Mouse (Mus musculus) layer of hippocampus, postnatal 36 days (tissue): ENCODE measurements at regions not wholly inside any gene's neighbourhood (a gene's known extent, or its start where the extent isn't known, plus 50 kb on each side); places are given as distances from the start of the nearest gene placed in this dataset.
A peak's percentile ranks its signal among the peaks of the same experiment; 100 is the strongest.
"Not testable (repeated sequence)": the region's sequence is repeated elsewhere in the genome, so short reads cannot be mapped to it uniquely, and the experiment has no call there.

Experiments
- DNase-seq, 2 experiments: peaks; one replicate each; pipeline ENCODE4 v3.0.0; 2022

DNA sequence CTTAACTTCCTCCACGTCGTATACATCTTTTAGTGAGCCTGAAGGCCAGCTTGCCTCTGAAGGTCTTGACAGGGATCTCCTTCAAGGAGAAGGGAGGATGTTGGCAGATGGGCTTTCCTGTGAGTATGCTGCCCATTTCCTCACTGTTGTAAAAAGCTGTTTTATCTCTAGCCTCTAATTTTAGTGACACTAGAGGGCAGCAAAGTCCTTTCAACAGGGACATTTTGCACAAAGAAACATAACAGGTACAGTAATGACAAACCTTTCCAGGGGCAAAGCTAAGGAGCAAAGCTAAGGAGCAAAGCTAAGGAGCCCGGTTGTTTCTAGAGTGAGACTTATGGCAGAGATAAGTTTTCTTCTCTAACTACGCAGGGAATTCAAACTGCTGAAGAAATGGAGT lies 59.0 kb upstream of the Kbtbd8 start:
- DNase-seq: peak in 1 of 2 experiments; percentile 12

GRCm38 (mm10) chr6:95056222-95056621 lies 60.8 kb upstream of the Kbtbd8 start:
- no peak for DNase-seq

- no peak for DNase-seq
Measured at GRCm38 (mm10) chr6:95053717-95054382, 63.2 kb upstream of the Kbtbd8 start.

DNA sequence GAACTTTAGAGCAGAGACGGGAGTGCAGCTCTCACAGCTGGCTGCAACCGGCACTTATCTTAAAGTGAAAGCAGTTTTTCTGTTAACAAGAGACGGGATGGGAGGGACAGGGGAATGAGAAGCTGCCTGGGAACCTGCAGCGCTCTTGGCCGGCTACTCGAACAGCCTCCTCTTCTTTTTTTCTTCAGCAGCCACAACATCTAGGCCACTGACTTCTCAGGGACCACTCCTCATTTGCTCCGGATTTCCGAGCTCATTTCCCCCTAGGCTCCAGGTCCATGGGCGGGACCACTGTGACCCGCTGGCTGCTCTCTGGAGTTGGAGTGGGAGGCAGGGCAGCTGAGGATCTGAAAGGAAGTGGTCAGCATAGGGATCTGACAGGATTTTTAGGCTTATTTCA lies 75.7 kb upstream of the Kbtbd8 start:
- DNase-seq: not testable (repeated sequence)

GRCm38 (mm10) chr6:95024239-95024638 lies 92.8 kb upstream of the Kbtbd8 start:
- no peak for DNase-seq

DNA sequence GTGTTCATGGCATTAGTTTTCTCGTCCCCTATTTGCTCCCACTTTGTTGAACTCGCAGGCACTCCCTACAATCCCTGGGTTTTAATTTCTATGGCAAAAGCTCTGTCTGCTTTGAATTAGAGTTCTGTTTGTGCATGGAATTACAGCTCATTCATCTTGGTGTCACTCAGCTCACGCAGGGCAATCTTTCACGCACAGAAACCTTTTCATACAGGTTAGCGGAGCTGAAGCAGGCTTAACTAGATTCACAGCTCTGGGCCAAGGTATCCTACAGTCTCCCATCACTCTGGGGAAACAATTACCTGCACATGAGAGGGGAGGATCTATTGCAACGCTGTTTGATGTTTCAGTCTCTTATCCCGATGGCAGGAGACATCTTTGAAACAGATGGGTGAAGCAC lies 95.3 kb upstream of the Kbtbd8 start:
- DNase-seq: no peak

DNA sequence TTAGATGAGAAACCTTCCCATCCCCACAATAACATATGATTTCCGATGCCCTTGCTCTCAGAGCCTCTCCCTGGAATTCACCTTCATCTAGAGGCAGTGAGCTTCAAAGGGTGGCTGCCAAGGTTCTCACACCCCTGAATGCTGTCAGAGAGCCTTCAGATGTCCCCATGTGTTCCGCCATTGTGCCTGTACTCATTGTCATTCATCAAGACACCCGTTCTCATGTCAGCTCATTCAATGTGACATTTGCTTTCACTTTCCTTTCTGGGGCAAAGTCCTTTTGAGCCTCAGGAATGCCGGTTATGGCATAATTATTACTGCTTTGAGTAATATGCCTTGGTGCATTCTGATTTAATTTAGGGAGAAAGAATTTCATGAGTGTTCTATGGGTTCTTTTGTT lies 99.1 kb upstream of the Kbtbd8 start:
- DNase-seq: no peak

- DNase-seq: no peak
Measured at GRCm38 (mm10) chr6:95017484-95017883, 99.6 kb upstream of the Kbtbd8 start.

DNA sequence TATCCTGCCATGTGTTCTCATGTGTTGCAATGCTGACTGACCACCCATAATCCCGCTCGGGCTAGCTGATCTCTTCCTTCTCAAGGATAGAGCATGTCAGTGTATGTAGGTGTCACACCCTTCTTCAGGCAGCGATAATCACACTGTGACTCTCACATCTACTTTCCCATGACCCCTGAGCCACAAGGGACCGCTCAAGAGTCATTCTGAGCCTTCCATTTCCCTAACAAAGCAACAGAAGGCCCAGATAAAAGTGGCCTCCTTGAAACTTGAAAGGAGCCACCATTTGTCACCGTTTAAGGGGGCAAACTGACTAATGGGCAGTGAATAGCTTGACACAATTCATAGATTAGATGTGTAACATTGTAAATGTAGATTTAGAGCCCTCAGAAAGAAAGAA lies 103.9 kb upstream of the Kbtbd8 start:
- DNase-seq: no peak

GRCm38 (mm10) chr6:95006485-95006884 lies 110.6 kb upstream of the Kbtbd8 start:
- no peak for DNase-seq

DNA sequence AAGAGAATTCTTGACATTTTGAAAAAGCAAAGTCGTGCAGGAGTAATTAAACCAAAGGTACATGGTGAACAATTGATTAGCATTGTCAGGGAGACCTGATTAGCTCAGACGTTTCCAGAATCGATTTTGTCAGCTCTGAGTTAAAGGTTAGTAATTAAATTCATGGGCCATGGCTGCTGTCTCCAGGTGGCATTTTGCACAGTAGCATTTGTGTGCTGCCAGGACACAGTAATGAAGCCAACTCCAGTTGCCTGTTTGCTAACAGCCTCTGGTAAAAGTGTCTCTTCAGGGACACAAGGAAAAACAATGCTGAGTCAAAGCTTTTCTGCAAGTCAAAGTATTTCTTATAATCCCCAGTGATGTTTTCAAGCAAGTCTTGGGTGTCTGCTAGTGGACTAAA lies 113.3 kb upstream of the Kbtbd8 start:
- DNase-seq: no peak

DNA sequence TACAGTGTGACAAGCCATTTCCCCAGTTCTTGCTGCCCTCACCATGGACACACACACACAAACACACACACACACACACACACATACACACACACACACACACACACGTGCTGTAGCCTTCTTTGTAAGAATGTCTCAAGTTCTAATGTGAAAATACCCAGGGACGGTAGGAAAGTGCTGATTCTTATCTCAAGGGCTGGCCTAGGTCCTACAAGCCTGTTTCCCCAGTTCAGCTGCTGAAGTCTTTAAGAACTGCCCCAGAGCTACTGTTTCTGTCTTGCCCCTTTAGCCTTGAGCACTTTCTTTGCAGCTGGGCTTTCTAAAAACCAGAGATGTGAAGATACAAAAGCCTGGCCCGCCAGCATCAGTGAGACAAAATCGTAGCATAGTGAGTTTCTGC lies 117.5 kb upstream of the Kbtbd8 start:
- no peak for DNase-seq

GRCm38 (mm10) chr6:94999002-94999401 lies 118.0 kb upstream of the Kbtbd8 start:
- no peak for DNase-seq

GRCm38 (mm10) chr6:94998371-94998770 lies 118.7 kb upstream of the Kbtbd8 start:
- no peak for DNase-seq

GRCm38 (mm10) chr6:94994376-94994775 lies 122.7 kb upstream of the Kbtbd8 start:
- DNase-seq: no peak

GRCm38 (mm10) chr6:94987427-94987826 lies 129.6 kb upstream of the Kbtbd8 start:
- DNase-seq: no peak

DNA sequence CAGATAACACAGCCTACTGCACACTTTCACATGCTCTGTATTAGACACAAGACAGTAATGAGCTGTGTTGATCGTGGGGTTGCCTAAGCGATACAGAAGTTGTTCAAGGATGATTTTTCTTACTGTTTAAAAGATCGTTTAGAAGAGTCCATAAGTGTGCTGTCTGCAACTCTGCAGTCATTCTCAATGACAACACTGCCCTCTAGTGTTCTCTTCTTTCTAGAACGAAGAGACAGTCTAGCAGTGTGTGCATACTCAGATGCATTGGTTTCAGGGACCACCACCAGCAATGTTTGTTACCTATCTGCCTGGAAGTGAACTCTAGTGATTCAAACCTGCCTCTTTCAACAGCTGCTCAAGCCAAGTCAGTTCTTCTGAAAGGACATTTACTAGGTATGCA lies 130.7 kb upstream of the Kbtbd8 start:
- peak in 1 of 2 experiments; percentile 11 for DNase-seq

- DNase-seq: no peak
Measured at GRCm38 (mm10) chr6:94984411-94984895, 132.6 kb upstream of the Kbtbd8 start.

DNA sequence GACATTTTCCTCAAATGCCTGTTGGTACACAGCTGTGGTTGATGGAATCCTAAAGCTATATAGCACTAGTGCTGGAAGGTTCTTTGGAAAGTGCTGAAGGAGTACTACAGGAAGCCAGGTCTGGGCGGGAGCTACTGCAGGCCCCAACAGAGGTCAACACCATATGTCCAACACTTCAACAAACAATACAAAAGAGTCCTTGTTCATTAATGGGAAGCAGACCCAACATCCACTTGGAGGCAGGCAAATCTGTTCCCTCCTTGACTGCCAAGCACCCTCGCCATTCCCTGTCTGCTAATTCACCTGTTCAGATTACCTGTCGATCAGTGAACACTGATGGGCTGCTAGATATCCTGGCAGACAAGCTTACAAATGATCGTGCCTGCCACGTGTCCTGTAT lies 148.4 kb upstream of the Kbtbd8 start:
- no peak for DNase-seq

- no peak for DNase-seq
Measured at GRCm38 (mm10) chr6:94966962-94967361, 150.1 kb upstream of the Kbtbd8 start.

GRCm38 (mm10) chr6:94963204-94963603 lies 153.8 kb upstream of the Kbtbd8 start:
- no peak for DNase-seq

DNA sequence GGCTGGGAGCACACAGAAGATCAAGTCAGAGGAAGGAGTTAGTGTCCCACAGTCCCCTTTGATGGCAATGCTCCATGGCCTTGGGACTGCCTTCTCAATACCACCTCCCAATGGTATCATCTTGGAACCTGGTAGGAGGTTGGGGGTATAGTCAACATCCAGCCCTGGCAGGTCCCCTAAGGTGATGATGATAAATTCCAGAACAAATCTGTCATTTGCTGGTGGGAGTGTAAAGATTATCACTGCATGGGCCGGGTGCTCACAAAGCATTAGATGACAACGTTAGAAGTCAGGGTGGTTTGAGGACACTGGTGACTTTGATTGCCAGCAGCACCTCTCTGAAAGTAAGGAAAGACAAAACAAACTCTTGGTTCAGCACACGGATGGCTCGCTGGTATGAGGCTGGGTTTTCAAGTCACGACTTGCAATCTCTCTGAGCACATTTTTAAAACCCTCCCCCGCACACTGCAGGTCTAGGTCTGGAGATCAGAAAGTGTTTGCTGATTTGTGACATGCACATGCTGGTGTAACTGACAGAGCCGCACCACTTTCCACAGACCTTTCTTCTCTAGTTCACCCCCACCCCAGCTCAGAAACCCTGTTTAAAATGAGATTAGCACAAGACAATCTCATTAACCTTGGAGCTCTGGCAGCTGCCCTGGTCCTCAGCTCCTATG lies 154.5 kb upstream of the Kbtbd8 start:
- DNase-seq: no peak

DNA sequence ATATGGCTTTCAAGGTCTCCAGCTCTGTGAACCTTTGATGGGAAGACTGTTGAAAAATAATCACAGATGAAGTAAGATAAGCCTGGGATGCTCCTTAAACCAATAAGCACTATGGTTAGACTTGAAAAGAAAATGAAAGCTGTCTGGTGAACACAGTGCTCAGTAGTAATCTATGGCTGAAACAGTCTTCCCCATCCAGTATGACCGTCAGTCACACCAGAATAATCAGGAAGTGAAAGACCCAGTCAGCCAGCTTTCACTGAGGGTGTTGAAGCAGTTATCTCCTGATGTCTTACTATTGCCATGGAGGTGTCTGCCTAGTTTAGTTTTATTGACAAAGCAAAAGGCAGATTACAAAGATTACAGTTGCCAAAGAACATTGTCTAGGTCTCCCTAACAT lies 155.2 kb upstream of the Kbtbd8 start:
- DNase-seq: no peak

DNA sequence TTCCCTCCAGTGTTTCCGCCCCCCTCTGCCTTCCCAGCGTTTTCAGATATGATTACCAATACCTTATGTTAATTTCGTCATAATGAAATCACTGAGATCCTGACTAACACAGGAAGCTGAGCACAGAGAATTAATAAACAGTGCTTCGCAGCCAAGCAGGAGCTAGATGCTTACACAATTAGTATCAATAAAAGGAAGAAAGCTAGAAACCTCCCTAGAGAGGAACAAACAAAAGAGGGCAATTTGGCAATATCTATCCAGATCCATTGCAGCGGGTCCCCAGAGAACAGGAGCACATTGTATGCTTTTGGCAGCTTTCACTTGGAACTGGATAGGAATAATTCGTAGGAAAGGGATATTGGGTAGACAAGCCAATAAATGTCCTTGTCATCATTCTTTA lies 159.1 kb upstream of the Kbtbd8 start:
- peak in 1 of 2 experiments; percentile 3 for DNase-seq
